Mouse (Mus musculus) C2C12 (cell line): ENCODE measurements around the gene Frg2f1.

Experiments used
- CEBPB ChIP-seq: IDR thresholded peaks from one replicate; pipeline ENCODE4 v1.6.1; 2011; ENCODE audit warnings: low read depth, mild to moderate bottlenecking, control low read depth, moderate library complexity
- CTCF ChIP-seq: IDR thresholded peaks from one replicate; pipeline ENCODE4 v1.5.1; 2011; ENCODE audit not compliant: control insufficient read depth, insufficient read depth, insufficient read length
- MYOG ChIP-seq: IDR thresholded peaks from one replicate; pipeline ENCODE4 v1.6.1; 2011; ENCODE audit not compliant: control insufficient read depth, insufficient read length; ENCODE audit errors: extremely low read depth

- TF ChIP-seq CEBPB (no peak), MYOG (no peak), CTCF (no peak)
Observed at GRCm38 (mm10) chr4:119526329-119526845, 12.9 kb downstream of the Frg2f1 start.
